Mouse (Mus musculus) embryonic fibroblast, embryonic 13.5 days (primary cell): ENCODE data around the gene Ino80b.

Experiments used
- CTCF ChIP-seq: IDR thresholded peaks from 2 replicates; pipeline ENCODE4 v1.5.1; 2011; ENCODE audit warnings: mild to moderate bottlenecking, control low read depth, low read length, moderate library complexity, borderline replicate concordance; ENCODE audit not compliant: insufficient read depth
- POLR2A ChIP-seq: IDR thresholded peaks from 2 replicates; pipeline ENCODE4 v1.6.1; 2011; ENCODE audit warnings: low read depth, mild to moderate bottlenecking, control low read depth, low read length, moderate library complexity

DNA sequence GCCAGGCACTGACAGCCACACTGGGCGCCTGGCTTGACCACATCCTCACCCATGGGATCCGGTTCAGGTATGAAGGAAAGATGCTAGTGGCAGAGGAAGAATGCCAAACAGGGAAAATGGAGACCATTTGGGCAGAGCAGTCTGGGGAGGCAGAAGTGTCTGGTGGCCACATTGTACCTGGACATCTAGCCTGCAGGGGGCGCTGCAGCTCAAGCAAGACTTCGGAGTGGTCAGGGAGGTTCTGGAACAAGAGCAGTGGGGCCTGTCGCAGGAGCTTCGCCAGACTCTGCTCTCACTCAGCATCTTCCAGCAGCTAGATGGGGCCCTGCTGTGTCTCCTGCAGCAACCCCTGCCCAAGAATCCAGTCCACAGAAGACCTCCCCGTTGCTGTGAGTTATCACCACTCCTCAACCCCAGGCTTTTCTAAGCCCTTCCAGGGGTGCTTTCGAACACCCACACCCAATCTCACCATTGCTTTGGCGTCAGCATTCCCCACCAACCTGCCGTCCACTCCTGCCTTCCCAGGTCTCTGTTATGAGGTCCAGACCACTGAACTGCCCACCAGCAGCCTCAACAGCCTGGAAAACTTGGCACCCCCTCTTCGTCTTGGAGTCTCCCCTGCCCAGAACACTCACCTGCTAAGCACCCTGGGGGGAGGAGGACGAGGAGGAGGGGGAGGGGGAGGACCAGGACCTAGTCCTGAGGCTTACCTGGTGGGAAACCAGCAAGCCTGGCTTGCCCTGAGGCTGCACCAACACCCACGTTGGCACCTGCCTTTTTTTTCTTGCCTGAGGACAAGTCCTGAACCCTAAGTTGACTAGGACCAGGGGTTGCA, 17.4 kb downstream of the Ino80b start:
- TF ChIP-seq POLR2A (no peak), CTCF (peak; percentile 87)
